Mouse (Mus musculus) liver, embryonic 11.5 days (tissue): ENCODE results near the gene Iars2. TPM values are rescaled to one million over a fixed set of nuclear protein-coding genes. Genes with fewer than 3 reads are reported as not detected.

Experiments
- ATAC-seq: fragments of 200-750 bp; cut with Nextera tagmentation; replicated peaks from 2 replicates; pipeline ENCODE4 v1.8.0; 2017; ENCODE audit warnings: moderate number of reproducible peaks, mild to moderate bottlenecking, moderate TSS enrichment, moderate library complexity; ENCODE audit not compliant: low FRiP score
- DNase-seq: peaks from one replicate; pipeline ENCODE4 v3.0.0-alpha.2; 2017; ENCODE audit warnings: low spot score
- H3K27ac ChIP-seq: fragments of 300-500 bp; sonication (generic); 2 replicates; pipeline ENCODE4 v1.5.1; 2014; ENCODE audit warnings: mild to moderate bottlenecking, low read depth, low read length, control low read depth
- H3K27me3 ChIP-seq: fragments of 300-500 bp; sonication (generic); replicated peaks from 2 replicates; pipeline ENCODE4 v1.6.1; 2014; ENCODE audit warnings: low read length, mixed read lengths; ENCODE audit not compliant: control insufficient read depth, insufficient read depth
- H3K36me3 ChIP-seq: fragments of 300-500 bp; sonication (generic); 2 replicates; pipeline ENCODE4 v1.6.1; 2014; ENCODE audit warnings: mild to moderate bottlenecking, low read length, moderate library complexity, mixed read lengths; ENCODE audit not compliant: control insufficient read depth, insufficient read depth
- H3K4me1 ChIP-seq: fragments of 300-500 bp; sonication (generic); replicated peaks from 2 replicates; pipeline ENCODE4 v1.6.1; 2014; ENCODE audit warnings: low read length, mixed read lengths; ENCODE audit not compliant: control insufficient read depth, insufficient read depth
- H3K4me2 ChIP-seq: fragments of 300-500 bp; sonication (generic); 2 replicates; pipeline ENCODE4 v1.6.1; 2014; ENCODE audit warnings: mild to moderate bottlenecking, control low read depth, moderate library complexity
- H3K4me3 ChIP-seq: fragments of 300-500 bp; sonication (generic); 2 replicates; pipeline ENCODE4 v1.5.1; 2014; ENCODE audit warnings: low read depth, low read length, control low read depth
- H3K9ac ChIP-seq: fragments of 300-500 bp; sonication (generic); 2 replicates; pipeline ENCODE4 v1.6.1; 2014; ENCODE audit warnings: low read depth, low read length, control low read depth
- H3K9me3 ChIP-seq: fragments of 300-500 bp; sonication (generic); 2 replicates; pipeline ENCODE4 v1.6.1; 2016; ENCODE audit warnings: low read length, inconsistent platforms, mixed read lengths; ENCODE audit not compliant: control insufficient read depth
- WGBS: fragments of 180-500 bp; shearing (Covaris S2); extraction: QIAGEN DNeasy Blood & Tissue Kit; methylation state at CpG from one replicate; pipeline ENCODE4 v1.1.7; 2014; 5-methylcytosine and 5-hydroxymethylcytosine counted together
- polyA plus RNA-seq: library from polyadenylated mRNA; unstranded; fragments of >200 nt; fragmentation: Nextera tagmentation; extraction: Ambion mirVana; gene quantifications from 2 replicates; pipeline ENCODE4 v1.2.1, GENCODE M21; 2014

Iars2 gene
- polyA plus RNA-seq, 1 experiment from 2014 or later: 41.0 TPM

DNA sequence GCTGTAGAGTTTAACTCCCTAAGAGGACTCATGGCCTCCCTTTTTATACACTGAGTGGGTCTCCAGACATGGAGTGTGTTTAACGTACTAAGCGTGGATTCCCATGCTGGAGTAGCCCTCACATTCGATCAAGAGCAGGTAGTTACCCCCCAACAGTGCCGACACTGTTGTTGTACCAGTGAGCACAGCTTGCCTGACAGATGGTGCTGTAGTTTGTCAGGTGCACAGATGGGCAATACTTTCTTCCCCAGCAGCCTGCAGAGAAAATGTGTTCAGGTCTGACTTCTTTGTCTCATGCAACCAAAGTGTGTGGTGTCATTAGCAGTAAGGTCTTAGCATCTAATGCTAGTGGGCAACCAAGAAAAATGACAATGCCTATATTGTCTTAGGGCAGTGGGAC, 13.2 kb upstream of the Iars2 start:
- Histone ChIP-seq H3K9me3 (no peaks in the 10 kb centered on the region), H3K27me3 (no peaks in the 10 kb centered on the region), H3K4me1 (no peaks in the 10 kb centered on the region), H3K4me2 (no peak overlapping the region), H3K4me3 (no peak overlapping the region), H3K27ac (no peak overlapping the region), H3K9ac (no peak overlapping the region), H3K36me3 (peaks cover 21% of the 10 kb centered on the region; the same call in 1 of the 2 replicates)
- DNase-seq: no peak
- no peak for ATAC-seq
- WGBS: 90% methylated on average over 4 of the region's 4 CpGs

GRCm38 (mm10) chr1:185336535-185336934, 7.3 kb upstream of the Iars2 start:
- H3K27me3 ChIP-seq: no peaks in the 10 kb centered on the region
- no peak overlapping the region for H3K27ac ChIP-seq
- no peak overlapping the region for H3K9ac ChIP-seq
- no peaks in the 10 kb centered on the region for H3K9me3 ChIP-seq
- ATAC-seq: no peak
- WGBS: 61% methylated on average over 3 of the region's 3 CpGs
- DNase-seq: no peak
- H3K36me3 ChIP-seq: 0 out of 2 replicates have a peak, but pooled peaks cover 2% of the 10 kb centered on the region
- no peak overlapping the region for H3K4me3 ChIP-seq
- no peak overlapping the region for H3K4me2 ChIP-seq
- H3K4me1 ChIP-seq: peaks cover 14% of the 10 kb centered on the region; the same call in 1 of the 2 replicates

DNA sequence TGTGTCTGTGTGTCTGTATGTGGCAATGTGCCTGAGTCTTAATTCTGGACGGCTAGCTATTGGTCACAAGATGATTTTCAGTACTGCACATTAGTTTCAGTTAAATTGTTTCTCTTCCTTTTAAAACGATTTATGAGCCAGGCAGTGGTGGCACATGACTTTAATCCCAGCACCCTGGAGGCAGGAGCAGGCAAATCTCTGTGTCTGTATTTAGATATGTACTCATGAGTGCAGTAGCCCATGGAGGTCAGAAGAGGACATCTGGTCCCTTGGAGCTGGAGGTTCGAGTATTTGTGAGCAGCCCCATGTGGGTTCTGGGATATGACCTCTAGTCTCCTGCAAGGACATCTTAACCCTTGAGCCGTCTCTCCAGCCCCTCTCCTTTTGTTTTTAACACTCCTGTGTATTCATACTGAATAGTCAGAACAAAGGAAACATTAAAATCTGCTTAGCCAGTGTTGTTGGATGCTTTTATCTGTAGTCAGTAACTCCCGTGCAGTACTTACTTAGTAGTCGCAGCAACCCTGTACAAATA, 6.1 kb upstream of the Iars2 start:
- no peaks in the 10 kb centered on the region for H3K27me3 ChIP-seq
- 80% methylated on average over 6 of the region's 6 CpGs for WGBS
- H3K9me3 ChIP-seq: no peaks in the 10 kb centered on the region
- H3K36me3 ChIP-seq: no peaks in the 10 kb centered on the region
- no peak for ATAC-seq
- no peak overlapping the region for H3K4me2 ChIP-seq
- no peak overlapping the region for H3K4me3 ChIP-seq
- H3K27ac ChIP-seq: no peak overlapping the region
- peaks cover 14% of the 10 kb centered on the region; the same call in 1 of the 2 replicates for H3K4me1 ChIP-seq
- H3K9ac ChIP-seq: no peak overlapping the region
- no peak for DNase-seq

GRCm38 (mm10) chr1:185334136-185334535, 4.9 kb upstream of the Iars2 start:
- Histone ChIP-seq H3K4me2 (no peak overlapping the region), H3K27ac (no peak overlapping the region), H3K9ac (no peak overlapping the region), H3K9me3 (no peaks in the 10 kb centered on the region), H3K4me1 (peaks cover 14% of the 10 kb centered on the region; the same call in 1 of the 2 replicates), H3K36me3 (no peaks in the 10 kb centered on the region), H3K4me3 (no peak overlapping the region), H3K27me3 (no peaks in the 10 kb centered on the region)
- no peak for ATAC-seq
- no peak for DNase-seq
- WGBS: 79% methylated on average over 4 of the region's 4 CpGs

GRCm38 (mm10) chr1:185333651-185334050, 4.5 kb upstream of the Iars2 start:
- 80% methylated on average over 5 of the region's 5 CpGs for WGBS
- ATAC-seq (no peak), DNase-seq (no peak)
- Histone ChIP-seq H3K9ac (no peak overlapping the region), H3K27me3 (no peaks in the 10 kb centered on the region), H3K4me1 (peaks cover 14% of the 10 kb centered on the region; the same call in 1 of the 2 replicates), H3K9me3 (no peaks in the 10 kb centered on the region), H3K27ac (no peak overlapping the region), H3K4me3 (no peak overlapping the region), H3K36me3 (no peaks in the 10 kb centered on the region), H3K4me2 (no peak overlapping the region)

- Histone ChIP-seq H3K27me3 (no peaks in the 10 kb centered on the region), H3K4me1 (peaks cover 17% of the 10 kb centered on the region; the same call in 1 of the 2 replicates), H3K27ac (peak within 1 kb of the TSS; percentile 58; the same call in 1 of the 2 replicates), H3K4me3 (peak within 1 kb of the TSS; percentile 69), H3K9ac (peak within 1 kb of the TSS; percentile 66), H3K4me2 (peak within 1 kb of the TSS; percentile 91), H3K36me3 (no peaks in the 10 kb centered on the region; the same call in 1 of the 2 replicates), H3K9me3 (no peaks in the 10 kb centered on the region)
- DNase-seq (peak; percentile 88), ATAC-seq (peak; percentile 78)
- under 1% methylated on average over 32 of the region's 32 CpGs for WGBS
Measured at GRCm38 (mm10) chr1:185331983-185332430, 2.8 kb upstream of the Iars2 start, which contains the start of gene Bpnt1. Gene Bpnt1, plus strand, starts transcription at chr1:185332149.

DNA sequence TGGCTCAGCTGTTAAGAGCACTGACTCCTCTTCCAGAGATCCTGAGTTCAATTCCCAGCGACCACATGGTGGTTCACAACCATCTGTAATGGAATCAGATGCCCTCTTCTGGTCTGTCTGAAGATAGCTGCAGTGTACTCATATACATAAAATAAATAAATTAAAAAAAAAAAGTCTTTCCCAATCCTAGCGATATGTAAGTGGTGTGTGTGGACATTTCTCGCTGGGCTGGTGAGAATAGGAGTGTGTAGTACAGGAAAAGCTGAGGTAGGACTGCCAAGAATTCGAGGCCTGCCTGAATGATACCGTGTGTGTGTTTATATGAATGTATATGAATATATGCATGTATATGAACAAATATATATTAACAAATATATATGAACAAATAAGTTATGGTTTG, 2.2 kb upstream of the Iars2 start:
- DNase-seq (no peak), ATAC-seq (no peak)
- no peak overlapping the region for H3K4me3 ChIP-seq
- no peak overlapping the region for H3K9ac ChIP-seq
- WGBS: 47% methylated on average over 5 of the region's 5 CpGs
- H3K4me2 ChIP-seq: peak overlapping the region; percentile 91
- H3K36me3 ChIP-seq: peaks cover 5% of the 10 kb centered on the region; the same call in 1 of the 2 replicates
- H3K4me1 ChIP-seq: peaks cover 15% of the 10 kb centered on the region; the same call in 1 of the 2 replicates
- H3K27ac ChIP-seq: no peak overlapping the region
- no peaks in the 10 kb centered on the region for H3K27me3 ChIP-seq
- H3K9me3 ChIP-seq: no peaks in the 10 kb centered on the region

DNA sequence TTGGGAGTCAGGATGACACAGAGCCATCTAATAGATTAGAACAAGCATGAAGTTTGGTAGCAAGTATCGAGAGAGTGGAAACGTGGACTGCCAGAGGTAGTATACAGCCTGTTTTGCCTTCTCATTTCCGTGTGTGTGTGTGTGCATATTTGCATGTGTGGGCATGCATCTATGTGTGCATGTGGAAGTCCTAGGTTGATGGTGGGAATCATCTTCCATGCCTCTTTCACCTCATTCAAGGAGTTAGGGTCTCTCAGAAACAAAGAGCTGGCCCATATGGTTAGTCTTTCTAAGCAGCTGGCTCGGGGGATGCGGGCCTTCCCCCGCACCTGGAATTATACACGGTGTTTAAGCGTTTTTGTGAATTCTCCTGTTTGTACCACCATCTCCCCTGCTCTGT, 655 bp upstream of the Iars2 start:
- no peak for DNase-seq
- Histone ChIP-seq H3K27ac (peak overlapping the region; percentile 96; the same call in 1 of the 2 replicates), H3K4me2 (peak overlapping the region; percentile 71), H3K9me3 (no peaks in the 10 kb centered on the region), H3K4me3 (no peak overlapping the region), H3K4me1 (peaks cover 15% of the 10 kb centered on the region; the same call in 1 of the 2 replicates), H3K27me3 (no peaks in the 10 kb centered on the region), H3K36me3 (peaks cover 15% of the 10 kb centered on the region), H3K9ac (no peak overlapping the region)
- no peak for ATAC-seq
- 82% methylated on average over 8 of the region's 8 CpGs for WGBS
